Mouse (Mus musculus) lung, postnatal 4 days (tissue): ENCODE data around the gene Fthl17e.
"Not testable (repeated sequence)": the region's sequence is repeated elsewhere in the genome, so short reads cannot be mapped to it uniquely, and the experiment has no call there.

Experiments
- DNase-seq, 2 experiments: peaks; one replicate each; pipeline ENCODE4 v3.0.0; 2021

Fthl17e gene

GRCm38 (mm10) chrX:9033193-9033592, at the start of gene Fthl17e:
Gene Fthl17e, plus strand, starts transcription at chrX:9033493.
- DNase-seq: not testable (repeated sequence)

DNA sequence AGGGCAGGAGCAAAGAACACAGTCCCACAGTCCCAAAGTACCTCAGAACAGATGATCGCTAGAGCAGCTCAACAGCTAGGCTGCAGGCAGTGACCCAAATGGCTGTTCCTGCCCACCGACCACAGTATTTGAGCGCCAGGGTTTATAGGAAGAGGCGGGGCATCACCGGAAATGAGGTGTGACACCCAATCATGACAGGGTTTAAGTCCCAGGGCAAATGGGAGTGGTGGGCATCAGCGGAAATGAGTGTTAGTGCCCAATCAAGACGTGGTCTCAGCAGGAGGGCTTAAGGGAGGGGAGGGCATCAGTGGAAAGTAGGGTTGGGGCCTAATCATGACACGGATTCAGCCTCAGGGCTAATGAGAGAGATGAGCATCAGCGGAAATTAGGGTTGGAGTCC, 46.6 kb upstream of the Fthl17e start, which contains the start of gene Fthl17d:
Gene Fthl17d, minus strand, starts transcription at position 101 of the 400 bp plus-strand sequence.
- DNase-seq: not testable (repeated sequence)

- no peak for DNase-seq
Observed at GRCm38 (mm10) chrX:9016079-9016478, 17.2 kb upstream of the Fthl17e start.

DNA sequence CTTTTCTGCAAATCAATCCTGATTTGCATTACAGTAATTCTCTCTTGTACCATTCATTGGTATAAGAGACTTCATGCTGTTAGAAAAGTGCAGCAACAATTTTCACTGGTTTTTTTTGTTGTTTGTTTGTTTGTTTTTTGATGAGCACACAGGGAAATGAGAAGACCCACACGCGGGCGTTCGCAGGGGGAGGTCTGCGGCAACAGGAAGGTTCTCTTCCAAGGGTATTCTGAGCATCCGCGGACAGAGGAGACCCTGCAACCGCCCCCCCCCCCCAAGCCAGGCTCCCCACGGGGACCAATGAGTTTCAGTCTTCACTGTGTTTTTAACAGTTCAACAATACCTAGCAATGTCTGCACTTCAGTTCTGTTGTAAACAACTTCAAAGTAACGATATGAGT, 13.8 kb upstream of the Fthl17e start:
- DNase-seq: no peak

GRCm38 (mm10) chrX:9041611-9042010, 8.3 kb downstream of the Fthl17e start:
- DNase-seq: not testable (repeated sequence)

DNA sequence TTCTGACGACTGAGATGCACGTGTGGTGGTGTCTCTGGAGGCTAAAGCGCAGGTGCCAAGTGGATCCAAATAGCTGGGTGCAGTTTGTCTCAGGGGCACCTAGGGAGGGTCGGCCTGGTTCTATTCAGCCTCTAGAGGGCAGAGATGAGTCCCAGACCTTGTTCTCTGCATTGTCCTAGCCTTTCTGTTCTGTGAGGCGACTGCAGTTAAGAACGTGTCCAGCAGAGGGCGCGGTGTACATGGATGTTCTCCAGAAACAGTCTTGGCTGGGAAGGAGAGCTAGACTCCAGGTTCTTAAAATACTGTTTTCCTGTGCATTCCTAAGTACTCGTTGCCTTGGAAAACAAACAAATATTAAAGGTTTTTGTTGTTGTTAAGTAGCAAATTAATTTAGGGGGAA, 27.7 kb downstream of the Fthl17e start:
- peak in 1 of 2 experiments; percentile 79 for DNase-seq

DNA sequence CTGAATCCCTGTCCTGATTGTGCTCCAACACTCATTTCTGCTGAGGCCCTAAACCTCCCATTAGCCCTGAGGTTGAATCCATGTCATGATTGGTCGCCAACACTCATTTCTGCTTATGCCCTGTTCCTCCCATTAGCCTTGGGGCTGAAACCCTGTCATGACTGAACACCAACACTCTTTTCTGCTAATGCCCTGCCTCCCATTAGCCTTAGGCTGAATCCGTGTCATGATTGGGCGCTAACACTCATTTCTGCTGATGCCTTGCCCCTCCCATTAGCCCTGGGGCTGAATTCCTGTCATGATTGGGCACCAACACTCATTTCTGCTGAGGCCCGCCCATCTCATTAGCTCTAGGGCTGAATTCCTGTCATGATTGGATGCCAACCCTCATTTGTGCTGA, 28.8 kb downstream of the Fthl17e start:
- DNase-seq: no peak

- DNase-seq: not testable (repeated sequence)
Observed at GRCm38 (mm10) chrX:9062715-9063114, 29.4 kb downstream of the Fthl17e start, which contains the start of gene Fthl17f. Gene Fthl17f, plus strand, starts transcription at chrX:9063015.

- peak; percentile 42 to 60 for DNase-seq
Observed at GRCm38 (mm10) chrX:9077699-9078098, 44.4 kb downstream of the Fthl17e start.
